Mouse (Mus musculus) ES-E14 (cell line): ENCODE results near the gene Fam172a.

Experiments
- CHD2 ChIP-seq: IDR thresholded peaks from 2 replicates; pipeline ENCODE4 v1.6.1; 2014; ENCODE audit warnings: mild to moderate bottlenecking, low read depth, low read length, inconsistent platforms
- HCFC1 ChIP-seq: IDR thresholded peaks from 2 replicates; pipeline ENCODE4 v1.6.1; 2012; ENCODE audit warnings: low read length, inconsistent platforms, borderline replicate concordance; ENCODE audit not compliant: insufficient read depth
- ZC3H11A ChIP-seq: IDR thresholded peaks from 2 replicates; pipeline ENCODE4 v1.6.1; 2012; ENCODE audit warnings: low read depth, mild to moderate bottlenecking, inconsistent platforms, low read length, borderline replicate concordance

- TF ChIP-seq HCFC1 (no peak), CHD2 (no peak), ZC3H11A (no peak)
Observed at GRCm38 (mm10) chr13:78095071-78095973, 393.5 kb downstream of the Fam172a start.
